Mouse (Mus musculus) C2C12 (cell line): ENCODE measurements around the gene Nectin1.

Experiments
- CTCF ChIP-seq: IDR thresholded peaks from one replicate; pipeline ENCODE4 v1.5.1; 2011; ENCODE audit not compliant: control insufficient read depth, insufficient read depth, insufficient read length
- MAX ChIP-seq: IDR thresholded peaks from one replicate; pipeline ENCODE4 v1.6.1; 2011; ENCODE audit warnings: mild to moderate bottlenecking, control low read depth

GRCm38 (mm10) chr9:43761941-43762340 lies 18.2 kb downstream of the Nectin1 start:
- TF ChIP-seq CTCF (no peak), MAX (no peak)
